Mouse (Mus musculus) lung, embryonic 14.5 days (tissue): ENCODE measurements around the gene Hcrt. TPM values are rescaled to one million over a fixed set of nuclear protein-coding genes. Genes with fewer than 3 reads are reported as not detected.

ENCODE experiments used
- ATAC-seq: fragments of 200-750 bp; cut with Nextera tagmentation; 2 replicates; pipeline ENCODE4 v1.8.0; 2017; ENCODE audit warnings: mild to moderate bottlenecking, moderate TSS enrichment, moderate library complexity; ENCODE audit not compliant: insufficient read depth
- DNase-seq: peaks from one replicate; pipeline ENCODE4 v3.0.0-alpha.2; 2015
- H3K27ac ChIP-seq: fragments of 300-500 bp; sonication (generic); 2 replicates; pipeline ENCODE4 v1.5.1; 2014; ENCODE audit warnings: low read depth, mild to moderate bottlenecking, moderate library complexity
- H3K27me3 ChIP-seq: fragments of 300-500 bp; sonication (generic); 2 replicates; pipeline ENCODE4 v1.6.1; 2014; ENCODE audit warnings: low read length, control low read depth; ENCODE audit not compliant: insufficient read depth
- H3K36me3 ChIP-seq: fragments of 300-500 bp; sonication (generic); 2 replicates; pipeline ENCODE4 v1.6.1; 2014; ENCODE audit warnings: control low read depth; ENCODE audit not compliant: insufficient read depth
- H3K4me1 ChIP-seq: fragments of 300-500 bp; sonication (generic); 2 replicates; pipeline ENCODE4 v1.6.1; 2014; ENCODE audit warnings: antibody characterized with exemption, control low read depth; ENCODE audit not compliant: insufficient read depth
- H3K4me2 ChIP-seq: fragments of 300-500 bp; sonication (generic); 2 replicates; pipeline ENCODE4 v1.6.1; 2014; ENCODE audit warnings: mild to moderate bottlenecking
- H3K4me3 ChIP-seq: fragments of 300-500 bp; sonication (generic); 2 replicates; pipeline ENCODE4 v1.5.1; 2014; ENCODE audit warnings: low read depth, low read length
- H3K9ac ChIP-seq: fragments of 300-500 bp; sonication (generic); 2 replicates; pipeline ENCODE4 v1.6.1; 2014
- H3K9me3 ChIP-seq: fragments of 300-500 bp; sonication (generic); 2 replicates; pipeline ENCODE4 v1.6.1; 2016; ENCODE audit warnings: low read depth, low read length, control low read depth
- CTCF ChIP-seq: IDR thresholded peaks from 2 replicates; pipeline ENCODE4 v1.5.1; 2016; ENCODE audit warnings: antibody characterized with exemption, low read depth
- WGBS: fragments of 180-500 bp; shearing (Covaris S2); extraction: QIAGEN DNeasy Blood & Tissue Kit; methylation state at CpG from one replicate; pipeline ENCODE4 v1.1.7; 2014; 5-methylcytosine and 5-hydroxymethylcytosine counted together
- polyA plus RNA-seq: library from polyadenylated mRNA; unstranded; fragments of >200 nt; fragmentation: Nextera tagmentation; extraction: Ambion mirVana; gene quantifications from 2 replicates; pipeline ENCODE4 v1.2.1, GENCODE M21; 2014

Hcrt gene
- polyA plus RNA-seq, 1 experiment from 2014 or later: not detected

GRCm38 (mm10) chr11:100767871-100768270 is 5.1 kb upstream of the Hcrt start:
- no peak overlapping the region for H3K4me3 ChIP-seq

GRCm38 (mm10) chr11:100766726-100767125 is 4.0 kb upstream of the Hcrt start:
- no peaks in the 10 kb centered on the region for H3K36me3 ChIP-seq
- no peaks in the 10 kb centered on the region for H3K9me3 ChIP-seq
- DNase-seq (no peak), ATAC-seq (no peak)
- peaks cover 11% of the 10 kb centered on the region for H3K27me3 ChIP-seq
- no peak overlapping the region for H3K4me2 ChIP-seq
- no peak overlapping the region for H3K9ac ChIP-seq
- 77% methylated on average over 9 of the region's 9 CpGs for WGBS
- H3K27ac ChIP-seq: no peak overlapping the region
- TF ChIP-seq CTCF: no peak
- no peak overlapping the region for H3K4me3 ChIP-seq
- H3K4me1 ChIP-seq: no peaks in the 10 kb centered on the region

More at GRCm38 (mm10) chr11:100767871-100768270, 5.1 kb upstream of the Hcrt start:
- no peak for TF ChIP-seq CTCF
- DNase-seq (no peak), ATAC-seq (no peak)
- 87% methylated on average over 5 of the region's 5 CpGs for WGBS
- no peak overlapping the region for H3K4me2 ChIP-seq
- no peaks in the 10 kb centered on the region for H3K36me3 ChIP-seq
- H3K9me3 ChIP-seq: no peaks in the 10 kb centered on the region
- H3K4me1 ChIP-seq: no peaks in the 10 kb centered on the region
- no peak overlapping the region for H3K27ac ChIP-seq
- no peaks in the 10 kb centered on the region for H3K27me3 ChIP-seq
- H3K9ac ChIP-seq: no peak overlapping the region

- Histone ChIP-seq H3K27me3 (peaks cover 48% of the 10 kb centered on the region), H3K36me3 (no peaks in the 10 kb centered on the region), H3K9me3 (no peaks in the 10 kb centered on the region), H3K4me3 (peak overlapping the region; percentile 40), H3K4me1 (no peaks in the 10 kb centered on the region; the same call in 1 of the 2 replicates), H3K27ac (no peak overlapping the region), H3K9ac (peak overlapping the region; percentile 40), H3K4me2 (peak overlapping the region; percentile 76)
- ATAC-seq (peak; percentile 67), DNase-seq (peak; percentile 87)
- WGBS: 1% methylated on average over 27 of the region's 27 CpGs
- peak; percentile 75 for TF ChIP-seq CTCF
Measured at GRCm38 (mm10) chr11:100761547-100762045, 1.1 kb downstream of the Hcrt start.

DNA sequence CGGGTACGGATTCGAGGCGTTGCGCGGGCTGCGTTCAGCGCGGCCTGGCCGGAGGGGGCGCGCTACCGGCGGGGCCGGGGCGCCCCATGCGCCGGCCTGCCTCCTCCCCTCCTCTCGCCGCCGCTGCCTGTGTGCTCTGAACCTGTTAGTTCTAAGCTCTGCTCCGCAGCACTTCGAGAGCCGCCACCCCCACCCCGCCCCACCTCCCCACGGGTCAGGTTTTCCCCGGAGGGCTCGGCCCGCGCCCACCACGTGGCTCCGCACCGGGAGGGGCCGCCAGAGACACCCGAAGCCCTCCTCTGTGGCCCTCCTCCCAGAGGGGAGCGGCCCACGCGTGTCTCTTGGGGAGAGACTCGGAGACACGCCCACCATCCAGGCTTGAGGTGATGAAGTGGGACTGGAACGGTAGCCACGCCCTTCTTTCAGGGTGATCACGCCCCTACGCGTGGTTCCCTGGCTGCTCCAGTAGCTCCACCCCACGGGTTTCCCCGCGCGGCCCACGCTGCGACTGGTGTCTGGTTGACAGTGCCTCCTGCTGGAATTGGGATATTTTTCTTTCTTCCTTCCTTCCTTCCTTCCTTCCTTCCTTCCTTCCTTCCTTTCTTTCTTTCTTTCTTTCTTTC is 3.0 kb downstream of the Hcrt start, which contains the start of gene Kcnh4:
TSS of gene Kcnh4 (minus strand) at position 332 of the 623 bp plus-strand sequence.
- under 1% methylated on average over 46 of the region's 51 CpGs for WGBS
- Histone ChIP-seq H3K9me3 (no peaks in the 10 kb centered on the region), H3K36me3 (no peaks in the 10 kb centered on the region), H3K27me3 (peaks cover 48% of the 10 kb centered on the region), H3K9ac (no peak within 1 kb of the TSS), H3K4me2 (peak within 1 kb of the TSS; percentile 58), H3K27ac (no peak within 1 kb of the TSS), H3K4me3 (peak within 1 kb of the TSS; percentile 27), H3K4me1 (no peaks in the 10 kb centered on the region; the same call in 1 of the 2 replicates)
- DNase-seq: peak; percentile 47
- ATAC-seq: peak; percentile 19; the same call in 1 of the 2 replicates
- no peak for TF ChIP-seq CTCF

DNA sequence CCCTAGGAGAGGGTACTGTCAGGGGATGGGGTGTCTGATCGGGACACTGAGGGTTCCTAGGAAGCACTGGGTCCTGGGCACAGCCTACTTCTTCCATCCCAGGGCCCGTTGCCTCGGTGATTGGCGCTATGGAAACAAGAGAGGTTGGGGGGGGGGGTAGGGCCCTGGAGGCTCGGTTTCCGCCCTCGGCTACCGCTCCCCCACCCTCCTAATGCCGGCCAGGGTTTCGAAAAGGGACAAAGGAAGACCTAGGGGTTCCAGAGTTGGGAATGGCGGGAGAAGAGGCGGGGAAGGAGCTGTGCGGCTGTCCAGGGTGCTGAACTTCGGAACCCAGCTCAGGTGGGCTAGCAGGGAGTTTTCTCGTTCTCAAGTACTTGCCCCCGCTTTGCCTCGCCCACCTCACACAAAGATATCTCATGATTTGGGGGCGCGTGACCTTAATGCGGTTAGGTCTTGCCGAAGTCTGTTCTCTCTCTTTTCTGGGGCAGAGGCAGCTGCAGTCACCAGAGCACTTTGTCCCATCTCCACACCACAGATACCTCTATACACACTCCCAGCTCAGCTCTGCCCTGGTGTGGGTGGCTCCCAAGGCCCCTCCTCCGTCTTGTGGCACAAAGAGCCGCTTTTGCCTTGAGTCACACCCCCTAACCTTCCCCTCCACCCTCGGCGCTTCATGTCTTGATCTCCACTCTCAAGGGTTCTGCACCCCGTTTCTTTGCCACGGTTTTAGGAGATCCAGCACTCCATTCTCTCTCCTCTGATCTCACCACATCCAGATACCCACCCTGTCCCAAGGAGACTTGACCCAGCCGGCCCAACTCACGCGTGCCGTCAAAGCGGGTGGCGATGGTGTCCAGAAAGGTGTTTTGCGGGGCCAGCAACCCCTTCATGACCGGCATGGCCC is 3.8 kb downstream of the Hcrt start:
- peak; percentile 82 for DNase-seq
- no peak overlapping the region for H3K27ac ChIP-seq

GRCm38 (mm10) chr11:100757566-100757965 is 5.2 kb downstream of the Hcrt start:
- H3K4me2 ChIP-seq: no peak overlapping the region
- H3K27me3 ChIP-seq: peaks cover 50% of the 10 kb centered on the region
- no peak overlapping the region for H3K4me3 ChIP-seq
- no peak overlapping the region for H3K9ac ChIP-seq
- ATAC-seq (no peak), DNase-seq (no peak)
- 85% methylated on average over 12 of the region's 12 CpGs for WGBS
- H3K36me3 ChIP-seq: no peaks in the 10 kb centered on the region
- H3K27ac ChIP-seq: no peak overlapping the region
- no peaks in the 10 kb centered on the region; the same call in 1 of the 2 replicates for H3K4me1 ChIP-seq
- TF ChIP-seq CTCF: no peak
- no peaks in the 10 kb centered on the region for H3K9me3 ChIP-seq

More for the DNA sequence above, 3.8 kb downstream of the Hcrt start:
- no peaks in the 10 kb centered on the region for H3K9me3 ChIP-seq
- H3K36me3 ChIP-seq: no peaks in the 10 kb centered on the region
- peak; percentile 39; the same call in 1 of the 2 replicates for ATAC-seq
- H3K27me3 ChIP-seq: peaks cover 48% of the 10 kb centered on the region
- H3K4me1 ChIP-seq: no peaks in the 10 kb centered on the region; the same call in 1 of the 2 replicates
- no peak overlapping the region for H3K9ac ChIP-seq
- peak overlapping the region; percentile 27; the same call in 1 of the 2 replicates for H3K4me3 ChIP-seq
- peak overlapping the region; percentile 58 for H3K4me2 ChIP-seq
- WGBS: 2% methylated on average over 35 of the region's 35 CpGs
- TF ChIP-seq CTCF: no peak

DNA sequence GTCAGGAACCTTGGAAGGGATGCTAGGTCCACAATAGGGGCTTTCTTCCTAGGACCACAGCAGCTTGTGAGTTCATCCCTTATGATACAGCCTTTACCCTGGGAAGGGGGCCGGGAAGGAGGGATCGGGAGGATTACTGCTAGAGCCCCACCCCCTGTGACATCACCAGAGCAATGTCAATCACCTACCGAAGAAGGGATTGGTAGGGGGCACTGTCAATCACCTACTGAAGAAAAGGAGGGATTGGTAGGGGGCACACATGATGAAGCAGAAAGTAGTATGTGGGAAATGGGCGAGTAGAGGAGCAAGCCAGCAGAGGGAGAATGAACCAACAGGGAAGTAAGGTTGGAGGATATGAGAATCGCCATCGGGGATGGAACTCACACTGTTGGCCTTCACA is 6.3 kb downstream of the Hcrt start:
- DNase-seq (no peak), ATAC-seq (no peak)
- H3K9ac ChIP-seq: no peak overlapping the region
- H3K9me3 ChIP-seq: no peaks in the 10 kb centered on the region
- no peak for TF ChIP-seq CTCF
- H3K4me3 ChIP-seq: no peak overlapping the region
- H3K36me3 ChIP-seq: no peaks in the 10 kb centered on the region
- peaks cover 41% of the 10 kb centered on the region for H3K27me3 ChIP-seq
- no peak overlapping the region for H3K27ac ChIP-seq
- H3K4me2 ChIP-seq: no peak overlapping the region
- H3K4me1 ChIP-seq: no peaks in the 10 kb centered on the region; the same call in 1 of the 2 replicates
- WGBS: 48% methylated on average over 6 of the region's 6 CpGs
